Mouse (Mus musculus): ENCODE data around the gene Arhgef1.
A peak's percentile ranks its signal among the peaks of the same experiment; 100 is the strongest.

DNA sequence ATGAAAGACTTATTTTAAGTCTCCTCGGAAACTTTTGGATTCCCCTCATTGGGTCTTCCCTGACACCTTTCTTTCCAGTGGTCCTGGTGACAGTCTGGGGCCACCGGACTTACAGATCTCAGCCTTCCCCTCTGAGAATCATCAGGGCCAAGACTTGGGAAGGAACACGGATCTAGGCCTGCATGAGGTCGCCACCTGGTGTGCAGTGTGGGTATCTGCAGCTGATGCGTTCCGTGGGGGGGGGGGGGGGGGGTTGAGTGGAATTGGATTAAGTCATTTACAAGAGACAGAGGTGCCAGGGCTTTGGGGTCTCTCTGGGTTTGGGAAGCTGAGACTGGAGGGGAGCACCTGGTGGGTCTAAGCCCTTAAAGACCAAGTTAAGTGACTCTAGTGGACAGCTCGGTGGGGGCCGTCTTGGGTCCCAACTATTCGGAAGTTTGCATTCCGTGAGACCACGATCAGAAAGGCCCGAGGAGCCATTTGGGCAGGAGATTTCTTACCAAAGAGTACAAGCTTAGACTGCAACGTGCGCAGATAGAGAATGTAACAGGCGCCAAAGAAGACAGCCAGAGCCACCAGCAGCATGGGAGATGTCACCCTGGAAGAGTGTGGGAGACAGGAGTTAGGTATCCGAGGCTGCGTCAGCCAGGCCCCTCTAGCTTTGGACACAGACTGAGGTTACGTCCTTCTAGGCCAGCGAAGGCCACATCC lies 68.7 kb downstream of the Arhgef1 start:
- TF ChIP-seq CTCF (IDR thresholded peaks at IDR 0.05; ENCODE audit: low read depth) (peak; percentile 76), EP300 (IDR thresholded peaks at IDR 0.05; ENCODE audit: low read depth) (no peak)

Measured in heart, postnatal 0 days (tissue).